Mouse (Mus musculus) limb, embryonic 14.5 days (tissue): ENCODE results near the gene Gpat2. TPM values are rescaled to one million over a fixed set of nuclear protein-coding genes. Genes with fewer than 3 reads are reported as not detected.

ENCODE experiments used
- ATAC-seq: fragments of 200-750 bp; cut with Nextera tagmentation; 2 replicates; pipeline ENCODE4 v1.8.0; 2017; ENCODE audit warnings: low read depth, moderate number of reproducible peaks, moderate TSS enrichment; ENCODE audit not compliant: low FRiP score
- DNase-seq: peaks from one replicate; pipeline ENCODE4 v3.0.0-alpha.2; 2015; ENCODE audit warnings: low spot score
- H3K27ac ChIP-seq: fragments of 300-500 bp; sonication (generic); replicated peaks from 2 replicates; pipeline ENCODE4 v1.5.1; 2014; ENCODE audit warnings: low read depth, mild to moderate bottlenecking, low read length, moderate library complexity, mixed read lengths
- H3K27me3 ChIP-seq: fragments of 300-500 bp; sonication (generic); 2 replicates; pipeline ENCODE4 v1.6.1; 2014; ENCODE audit warnings: low read length, mixed read lengths; ENCODE audit not compliant: control insufficient read depth, insufficient read depth
- H3K36me3 ChIP-seq: fragments of 300-500 bp; sonication (generic); 2 replicates; pipeline ENCODE4 v1.6.1; 2014; ENCODE audit warnings: mild to moderate bottlenecking, low read length, moderate library complexity, mixed read lengths; ENCODE audit not compliant: control insufficient read depth, insufficient read depth
- H3K4me1 ChIP-seq: fragments of 300-500 bp; sonication (generic); 2 replicates; pipeline ENCODE4 v1.6.1; 2014; ENCODE audit warnings: antibody characterized with exemption, low read length, mixed read lengths; ENCODE audit not compliant: control insufficient read depth, insufficient read depth
- H3K4me2 ChIP-seq: fragments of 300-500 bp; sonication (generic); replicated peaks from 2 replicates; pipeline ENCODE4 v1.6.1; 2014; ENCODE audit warnings: low read depth, mild to moderate bottlenecking, low read length, moderate library complexity; ENCODE audit not compliant: severe bottlenecking
- H3K4me3 ChIP-seq: fragments of 300-500 bp; sonication (generic); replicated peaks from 2 replicates; pipeline ENCODE4 v1.5.1; 2014; ENCODE audit warnings: low read length
- H3K9ac ChIP-seq: fragments of 300-500 bp; sonication (generic); 2 replicates; pipeline ENCODE4 v1.6.1; 2014; ENCODE audit warnings: mild to moderate bottlenecking, low read depth, low read length, moderate library complexity; ENCODE audit not compliant: severe bottlenecking
- H3K9me3 ChIP-seq: fragments of 300-500 bp; sonication (generic); 2 replicates; pipeline ENCODE4 v1.6.1; 2016; ENCODE audit warnings: low read length; ENCODE audit not compliant: control insufficient read depth
- POLR2A ChIP-seq: fragments of 200-500 bp; IDR thresholded peaks from 2 replicates; pipeline ENCODE4 v1.8.0; 2012; ENCODE audit warnings: inconsistent platforms, mild to moderate bottlenecking, moderate library complexity, borderline replicate concordance; ENCODE audit not compliant: insufficient read depth, insufficient read length; ENCODE audit errors: extremely low read depth
- WGBS: fragments of 180-500 bp; shearing (Covaris S2); extraction: QIAGEN DNeasy Blood & Tissue Kit; methylation state at CpG from one replicate; pipeline ENCODE4 v1.1.7; 2014; 5-methylcytosine and 5-hydroxymethylcytosine counted together
- polyA plus RNA-seq, 2 experiments: library from polyadenylated mRNA; depleted of rRNA in 1 of 2; stranded (reverse) in 1 of 2; unstranded in 1 of 2; fragments of >200 nt; fragmentation: Nextera tagmentation in 1 of 2; extraction: Ambion mirVana in 1 of 2; gene quantifications; 2 replicates each; pipeline versions ENCODE4 v1.2.1 to v1.2.3; 2012 to 2014

Gpat2 gene
- polyA plus RNA-seq, 2 experiments: 0.31 to 0.39 TPM

- Histone ChIP-seq H3K27me3 (no peaks in the 10 kb centered on the region), H3K4me3 (no peak overlapping the region), H3K27ac (no peak overlapping the region), H3K9ac (no peak overlapping the region), H3K36me3 (no peaks in the 10 kb centered on the region), H3K4me2 (no peak overlapping the region), H3K4me1 (no peaks in the 10 kb centered on the region), H3K9me3 (no peaks in the 10 kb centered on the region)
- TF ChIP-seq POLR2A: no peak
- 75% methylated on average over 3 of the region's 3 CpGs for WGBS
- ATAC-seq (no peak), DNase-seq (no peak)
Measured at GRCm38 (mm10) chr2:127379250-127379649, 45.7 kb upstream of the Gpat2 start.

DNA sequence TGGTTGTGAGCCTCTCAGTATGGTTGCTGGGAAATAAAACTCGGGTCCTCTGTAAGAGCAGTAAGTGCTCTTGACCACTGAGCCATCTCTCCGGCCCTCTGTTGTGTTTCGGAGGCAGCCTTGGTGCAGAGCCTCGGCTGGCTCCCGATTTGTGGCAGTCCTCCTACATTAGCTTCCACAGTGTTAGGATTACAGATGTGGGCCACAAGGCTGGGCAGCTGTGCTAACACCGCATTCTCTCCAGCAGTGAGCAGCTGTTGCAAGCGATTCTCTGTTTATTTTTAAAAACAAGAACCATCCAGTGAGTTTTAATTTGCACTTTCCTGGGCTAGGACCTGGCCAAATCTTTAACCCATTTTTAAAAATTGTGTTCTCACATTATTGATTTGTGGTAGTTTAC lies 41.1 kb upstream of the Gpat2 start:
- WGBS: 54% methylated on average over 7 of the region's 7 CpGs
- no peak overlapping the region for H3K9ac ChIP-seq
- no peak overlapping the region for H3K4me2 ChIP-seq
- DNase-seq: no peak
- no peaks in the 10 kb centered on the region for H3K9me3 ChIP-seq
- no peak for ATAC-seq
- no peak for TF ChIP-seq POLR2A
- no peaks in the 10 kb centered on the region for H3K36me3 ChIP-seq
- H3K4me1 ChIP-seq: no peaks in the 10 kb centered on the region
- no peak overlapping the region for H3K4me3 ChIP-seq
- H3K27ac ChIP-seq: no peak overlapping the region
- H3K27me3 ChIP-seq: no peaks in the 10 kb centered on the region

GRCm38 (mm10) chr2:127387521-127387920 lies 37.5 kb upstream of the Gpat2 start:
- H3K27me3 ChIP-seq: no peaks in the 10 kb centered on the region
- ATAC-seq (no peak), DNase-seq (no peak)
- H3K9ac ChIP-seq: no peak overlapping the region
- H3K4me2 ChIP-seq: no peak overlapping the region
- H3K27ac ChIP-seq: no peak overlapping the region
- WGBS: 63% methylated on average over 2 of the region's 2 CpGs
- no peak overlapping the region for H3K4me3 ChIP-seq
- H3K4me1 ChIP-seq: no peaks in the 10 kb centered on the region
- no peaks in the 10 kb centered on the region for H3K36me3 ChIP-seq
- no peaks in the 10 kb centered on the region for H3K9me3 ChIP-seq
- TF ChIP-seq POLR2A: no peak

DNA sequence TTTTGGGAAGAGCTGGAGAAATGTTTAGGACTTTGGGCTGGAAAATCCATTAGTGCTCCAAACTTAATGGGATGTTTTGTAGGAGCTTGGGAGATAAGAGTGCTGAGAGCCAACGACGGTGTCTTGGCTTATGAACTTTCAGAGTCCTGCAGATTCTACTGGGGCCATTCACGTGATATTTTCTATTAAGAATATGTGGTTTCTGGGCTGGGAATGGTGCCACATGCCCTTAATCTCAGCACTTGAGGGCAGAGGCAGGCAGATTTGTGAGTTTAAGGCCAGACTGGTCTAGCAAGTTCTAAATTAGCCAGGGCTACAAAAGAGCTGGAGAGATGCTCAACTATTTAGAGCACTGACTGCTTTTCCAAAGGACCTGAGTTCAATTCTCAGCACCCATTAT lies 34.6 kb upstream of the Gpat2 start:
- no peaks in the 10 kb centered on the region for H3K27me3 ChIP-seq
- TF ChIP-seq POLR2A: no peak
- no peak for DNase-seq
- H3K4me2 ChIP-seq: no peak overlapping the region
- no peak overlapping the region for H3K9ac ChIP-seq
- H3K36me3 ChIP-seq: no peaks in the 10 kb centered on the region
- no peak for ATAC-seq
- no peaks in the 10 kb centered on the region for H3K4me1 ChIP-seq
- H3K4me3 ChIP-seq: no peak overlapping the region
- 67% methylated on average over 3 of the region's 3 CpGs for WGBS
- no peak overlapping the region for H3K27ac ChIP-seq
- no peaks in the 10 kb centered on the region for H3K9me3 ChIP-seq

- ATAC-seq: no peak
- TF ChIP-seq POLR2A: no peak
- Histone ChIP-seq H3K4me2 (no peak overlapping the region), H3K4me3 (no peak overlapping the region), H3K9ac (no peak overlapping the region), H3K4me1 (no peaks in the 10 kb centered on the region), H3K9me3 (no peaks in the 10 kb centered on the region), H3K36me3 (no peaks in the 10 kb centered on the region), H3K27ac (no peak overlapping the region), H3K27me3 (no peaks in the 10 kb centered on the region)
- WGBS: 54% methylated on average over 4 of the region's 4 CpGs
- DNase-seq: no peak
Measured at GRCm38 (mm10) chr2:127390846-127391245, 34.2 kb upstream of the Gpat2 start.

DNA sequence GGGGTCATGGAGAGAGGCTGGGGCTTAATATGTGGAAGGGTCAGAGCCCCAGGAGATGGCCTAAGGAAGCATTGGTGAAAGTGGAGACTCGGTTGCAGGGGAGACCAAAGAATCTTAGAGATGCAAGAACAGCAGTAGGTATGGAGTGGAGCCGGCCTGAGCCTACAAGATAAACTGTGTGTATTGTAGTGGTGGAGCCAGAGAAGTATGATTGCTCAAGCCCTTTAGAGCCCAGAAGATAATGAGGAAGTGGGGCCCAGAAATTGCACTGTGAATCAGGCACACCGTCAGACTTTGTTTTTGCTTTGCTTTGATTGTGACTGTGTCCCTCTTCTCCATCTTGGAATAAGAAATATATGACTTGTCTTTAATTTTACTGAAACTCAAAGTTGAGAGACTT lies 33.7 kb upstream of the Gpat2 start:
- H3K9me3 ChIP-seq: no peaks in the 10 kb centered on the region
- 79% methylated on average over 3 of the region's 3 CpGs for WGBS

More for the DNA sequence above, 33.7 kb upstream of the Gpat2 start:
- Histone ChIP-seq H3K4me1 (no peaks in the 10 kb centered on the region), H3K27me3 (no peaks in the 10 kb centered on the region), H3K4me3 (no peak overlapping the region), H3K4me2 (no peak overlapping the region), H3K9ac (no peak overlapping the region), H3K27ac (no peak overlapping the region), H3K36me3 (no peaks in the 10 kb centered on the region)
- ATAC-seq (no peak), DNase-seq (no peak)
- no peak for TF ChIP-seq POLR2A
